Mouse (Mus musculus) midbrain, embryonic 11.5 days (tissue): ENCODE data around the gene Ubash3b. TPM values are rescaled to one million over a fixed set of nuclear protein-coding genes. Genes with fewer than 3 reads are reported as not detected.
A peak's percentile ranks its signal among the peaks of the same experiment; 100 is the strongest.

Experiments used
- ATAC-seq: fragments of 200-750 bp; cut with Nextera tagmentation; 2 replicates; pipeline ENCODE4 v1.8.0; 2017; ENCODE audit warnings: moderate TSS enrichment, moderate library complexity; ENCODE audit not compliant: low FRiP score
- DNase-seq: peaks from one replicate; pipeline ENCODE4 v3.0.0; 2015; ENCODE audit warnings: low spot score; ENCODE audit errors: missing footprints
- H3K27ac ChIP-seq: fragments of 300-500 bp; sonication (generic); 2 replicates; pipeline ENCODE4 v1.5.1; 2014; ENCODE audit warnings: low read depth, low read length
- H3K27me3 ChIP-seq: fragments of 300-500 bp; sonication (generic); 2 replicates; pipeline ENCODE4 v1.6.1; 2014; ENCODE audit warnings: mild to moderate bottlenecking, low read length, moderate library complexity, mixed read lengths; ENCODE audit not compliant: control insufficient read depth, insufficient read depth
- H3K36me3 ChIP-seq: fragments of 300-500 bp; sonication (generic); 2 replicates; pipeline ENCODE4 v1.6.1; 2014; ENCODE audit warnings: mild to moderate bottlenecking, low read length, moderate library complexity, mixed read lengths; ENCODE audit not compliant: control insufficient read depth, insufficient read depth
- H3K4me1 ChIP-seq: fragments of 300-500 bp; sonication (generic); 2 replicates; pipeline ENCODE4 v1.6.1; 2014; ENCODE audit warnings: low read length; ENCODE audit not compliant: control insufficient read depth, insufficient read depth
- H3K4me2 ChIP-seq: fragments of 300-500 bp; sonication (generic); 2 replicates; pipeline ENCODE4 v1.6.1; 2014; ENCODE audit warnings: mild to moderate bottlenecking, moderate library complexity
- H3K4me3 ChIP-seq: fragments of 300-500 bp; sonication (generic); 2 replicates; pipeline ENCODE4 v1.5.1; 2014; ENCODE audit warnings: low read depth, low read length
- H3K9ac ChIP-seq: fragments of 300-500 bp; sonication (generic); 2 replicates; pipeline ENCODE4 v1.6.1; 2014; ENCODE audit warnings: low read length
- H3K9me3 ChIP-seq: fragments of 300-500 bp; sonication (generic); 2 replicates; pipeline ENCODE4 v1.6.1; 2016; ENCODE audit warnings: low read length; ENCODE audit not compliant: control insufficient read depth
- WGBS: fragments of 180-500 bp; shearing (Covaris S2); extraction: QIAGEN DNeasy Blood & Tissue Kit; methylation state at CpG from one replicate; pipeline ENCODE4 v1.1.7; 2014; 5-methylcytosine and 5-hydroxymethylcytosine counted together
- polyA plus RNA-seq: library from polyadenylated mRNA; unstranded; fragments of >200 nt; fragmentation: Nextera tagmentation; extraction: Ambion mirVana; gene quantifications from 2 replicates; pipeline ENCODE4 v1.2.1, GENCODE M21; 2014

Gene Ubash3b
- polyA plus RNA-seq, 1 experiment from 2014 or later = 9.4 TPM

DNA sequence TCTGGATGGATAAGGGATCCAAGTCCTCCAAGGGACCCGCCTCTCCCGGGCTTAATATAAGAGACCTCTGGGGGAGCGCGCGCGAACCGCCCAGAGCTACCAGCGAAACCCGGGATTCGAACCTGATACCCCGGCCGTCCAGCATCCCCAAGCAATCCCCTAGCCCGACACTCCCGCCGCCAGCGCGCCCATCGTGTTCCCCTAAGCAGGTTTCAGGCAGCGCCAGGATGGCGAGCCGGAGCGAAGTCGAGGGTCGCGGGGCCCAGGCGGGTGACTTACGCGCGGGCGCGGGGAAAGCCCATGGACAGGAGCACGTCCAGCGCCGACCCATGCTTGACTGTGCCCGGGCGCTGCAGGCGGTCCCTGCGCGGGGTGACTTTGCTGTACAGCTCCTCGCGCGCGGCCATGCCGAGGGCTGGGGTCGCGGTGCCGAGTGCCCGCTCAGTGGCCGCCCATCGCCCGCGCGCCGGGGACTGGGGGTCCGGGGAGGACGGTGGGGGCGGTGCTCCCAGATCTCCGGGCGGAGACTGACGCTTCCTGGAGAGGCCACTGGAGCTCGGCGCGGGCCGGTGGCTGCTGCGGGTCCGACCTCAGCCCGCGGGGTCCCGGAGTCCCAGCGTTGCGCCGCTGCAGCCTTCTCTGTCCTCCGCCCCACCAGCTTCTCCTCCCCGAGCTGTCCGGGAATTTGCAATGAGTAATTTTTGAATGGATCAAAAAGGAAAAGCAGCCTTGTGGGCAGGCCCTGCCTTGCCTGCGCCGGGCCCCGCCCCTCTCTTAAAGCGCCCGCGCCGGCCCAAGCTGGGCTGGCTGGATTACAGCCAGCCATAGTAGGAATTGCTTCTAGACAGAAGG is 4.3 kb downstream of the Ubash3b start:
- Histone ChIP-seq H3K9ac (peak overlapping the region; percentile 79), H3K36me3 (no peaks in the 10 kb centered on the region), H3K4me2 (peak overlapping the region; percentile 87), H3K9me3 (no peaks in the 10 kb centered on the region), H3K4me1 (peaks cover 11% of the 10 kb centered on the region), H3K27me3 (peaks cover 16% of the 10 kb centered on the region), H3K4me3 (peak overlapping the region; percentile 74), H3K27ac (peak overlapping the region; percentile 70)
- under 1% methylated on average over 82 of the region's 82 CpGs for WGBS
- ATAC-seq (peak; percentile 91), DNase-seq (peak; percentile 97)

DNA sequence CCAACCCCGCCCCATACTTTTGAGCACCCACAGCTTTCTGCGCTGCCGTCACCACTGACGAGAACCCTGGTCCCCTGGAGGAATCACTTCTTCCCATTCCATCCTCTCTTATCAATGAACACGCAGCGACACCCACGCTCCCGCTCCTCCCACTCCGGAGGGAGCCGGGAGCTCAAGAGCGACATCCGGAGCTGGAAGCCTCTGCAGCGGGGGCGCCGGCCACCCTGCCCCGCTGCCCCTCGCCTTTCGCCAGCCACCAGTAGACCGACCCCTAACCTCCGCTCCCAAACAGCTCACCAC is 4.8 kb downstream of the Ubash3b start:
- Histone ChIP-seq H3K36me3 (no peaks in the 10 kb centered on the region), H3K9ac (peak overlapping the region; percentile 79), H3K4me2 (peak overlapping the region; percentile 87), H3K4me1 (peaks cover 11% of the 10 kb centered on the region), H3K4me3 (peak overlapping the region; percentile 74), H3K27ac (no peak overlapping the region), H3K27me3 (peaks cover 16% of the 10 kb centered on the region), H3K9me3 (no peaks in the 10 kb centered on the region)
- ATAC-seq (peak; percentile 39; the same call in 1 of the 2 replicates), DNase-seq (no peak)
- whole genome bisulfite sequencing = under 1% methylated on average over 20 of the region's 20 CpGs

DNA sequence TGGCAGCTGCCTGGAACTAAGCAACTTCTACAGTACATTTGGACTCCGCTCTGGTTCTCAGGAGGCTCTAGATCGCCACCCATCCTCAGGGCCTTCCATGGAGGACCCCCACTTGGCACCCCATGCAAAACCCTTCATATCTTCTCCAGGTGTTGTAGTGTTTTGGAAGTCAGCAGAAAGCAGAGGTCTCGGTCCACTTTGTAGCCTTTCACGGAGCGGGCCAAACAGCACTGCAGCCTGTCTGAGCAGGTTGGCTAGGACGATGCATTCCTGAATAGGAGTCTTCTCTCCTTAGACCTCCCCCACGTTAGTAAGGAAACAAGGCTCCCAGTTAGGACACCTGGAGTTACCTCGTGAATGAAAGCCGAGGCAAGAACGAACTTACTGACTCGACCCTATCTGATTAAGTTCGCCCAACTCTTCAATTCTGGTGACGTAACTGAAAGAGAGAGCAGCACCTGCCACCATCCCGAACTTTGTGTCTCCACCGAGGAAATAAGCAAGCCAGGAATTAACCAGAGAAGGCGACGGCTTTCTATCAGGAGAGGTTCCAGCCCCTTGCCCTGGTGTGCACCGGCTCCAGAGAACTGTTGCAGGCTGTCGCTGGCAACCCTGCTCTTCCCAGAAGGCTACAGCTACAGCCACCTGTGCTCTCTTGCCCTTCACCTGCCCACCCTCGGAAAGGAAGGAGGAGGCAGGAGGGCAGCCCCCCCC is 5.3 kb downstream of the Ubash3b start:
- 0 out of 2 replicates have a peak, but pooled peaks have one; percentile 1 for ATAC-seq
- Histone ChIP-seq H3K4me3 (peak overlapping the region; percentile 74), H3K27me3 (peaks cover 16% of the 10 kb centered on the region), H3K4me2 (peak overlapping the region; percentile 87), H3K9me3 (no peaks in the 10 kb centered on the region), H3K9ac (peak overlapping the region; percentile 79), H3K36me3 (no peaks in the 10 kb centered on the region), H3K4me1 (peaks cover 11% of the 10 kb centered on the region), H3K27ac (no peak overlapping the region)
- peak; percentile 89 for DNase-seq
- 15% methylated on average over 20 of the region's 20 CpGs for WGBS

DNA sequence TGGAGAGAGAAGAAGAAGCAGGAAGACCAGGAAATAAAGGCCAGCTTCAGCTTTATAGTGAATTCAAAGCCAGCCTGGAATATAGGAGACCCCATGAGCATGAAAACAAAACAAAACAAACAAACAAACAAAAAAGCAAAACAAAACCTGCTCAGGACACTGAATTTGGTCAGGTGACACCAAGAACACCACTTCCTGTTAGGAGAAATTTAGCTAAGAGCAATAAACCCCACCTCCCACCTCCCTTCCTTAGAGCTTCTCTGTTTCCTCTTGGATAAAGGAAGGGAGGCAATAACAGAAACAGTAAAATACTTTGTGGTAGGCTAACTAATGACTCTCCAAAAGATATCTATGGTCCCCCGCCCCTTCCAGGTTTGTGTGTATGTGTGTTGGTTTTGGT is 7.5 kb downstream of the Ubash3b start:
- no peaks in the 10 kb centered on the region for H3K36me3 ChIP-seq
- peaks cover 15% of the 10 kb centered on the region for H3K27me3 ChIP-seq
- 93% methylated on average over 1 of the region's 1 CpGs for WGBS
- no peak overlapping the region for H3K27ac ChIP-seq
- peaks cover 11% of the 10 kb centered on the region for H3K4me1 ChIP-seq
- H3K4me3 ChIP-seq = no peak overlapping the region
- no peak for ATAC-seq
- DNase-seq = no peak
- no peak overlapping the region for H3K4me2 ChIP-seq
- no peak overlapping the region for H3K9ac ChIP-seq
- H3K9me3 ChIP-seq = no peaks in the 10 kb centered on the region

DNA sequence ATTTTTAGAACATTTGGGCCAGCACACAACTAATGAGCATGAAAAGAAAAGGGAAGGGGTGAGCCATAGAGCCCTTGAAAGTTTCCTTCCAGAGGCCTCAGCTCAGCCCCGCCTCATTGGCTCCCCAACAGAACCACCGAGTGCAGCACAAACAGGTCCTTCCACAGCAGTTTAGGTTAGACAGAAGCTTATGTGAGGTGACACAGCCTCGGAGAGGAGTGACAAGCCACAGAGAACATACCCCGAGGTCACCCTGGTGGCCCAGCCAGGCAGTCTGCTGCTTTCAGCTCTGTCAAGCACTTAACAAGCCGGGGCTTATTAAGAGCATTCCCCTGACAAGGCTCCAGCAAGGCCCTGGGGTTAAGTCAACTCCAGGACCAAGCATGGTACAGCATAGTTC is 8.4 kb downstream of the Ubash3b start:
- H3K27me3 ChIP-seq = peaks cover 11% of the 10 kb centered on the region
- 69% methylated on average over 5 of the region's 5 CpGs for WGBS
- no peak for DNase-seq
- peaks cover 11% of the 10 kb centered on the region for H3K4me1 ChIP-seq
- H3K9ac ChIP-seq = no peak overlapping the region
- no peaks in the 10 kb centered on the region for H3K9me3 ChIP-seq
- no peak for ATAC-seq
- no peak overlapping the region for H3K4me3 ChIP-seq
- H3K27ac ChIP-seq = no peak overlapping the region
- H3K4me2 ChIP-seq = no peak overlapping the region
- H3K36me3 ChIP-seq = no peaks in the 10 kb centered on the region

DNA sequence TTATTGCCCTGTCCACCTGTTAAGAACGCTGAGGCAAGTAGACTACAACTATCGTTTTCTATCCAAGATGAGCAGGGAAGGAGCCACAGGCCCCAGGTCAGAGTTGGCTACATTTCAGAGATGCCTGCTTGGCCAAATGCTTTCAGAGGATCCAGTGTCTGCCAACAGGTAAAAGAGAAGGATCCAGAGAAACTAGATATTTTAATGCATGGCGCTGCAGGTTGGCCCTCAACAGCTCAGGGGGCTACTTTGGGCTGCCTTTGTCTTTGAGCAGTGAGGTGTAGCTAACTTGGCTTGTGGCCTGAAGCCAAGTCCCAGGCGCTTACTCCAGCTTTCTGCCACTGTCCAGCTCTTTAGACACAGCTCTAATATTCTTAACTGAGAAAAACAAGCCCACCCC is 10.0 kb downstream of the Ubash3b start:
- Histone ChIP-seq H3K9me3 (no peaks in the 10 kb centered on the region), H3K36me3 (no peaks in the 10 kb centered on the region), H3K9ac (no peak overlapping the region), H3K4me2 (no peak overlapping the region), H3K4me3 (no peak overlapping the region), H3K27me3 (peaks cover 8% of the 10 kb centered on the region), H3K27ac (no peak overlapping the region), H3K4me1 (peaks cover 12% of the 10 kb centered on the region)
- DNase-seq = no peak
- no peak for ATAC-seq
- 84% methylated on average over 4 of the region's 4 CpGs for WGBS

DNA sequence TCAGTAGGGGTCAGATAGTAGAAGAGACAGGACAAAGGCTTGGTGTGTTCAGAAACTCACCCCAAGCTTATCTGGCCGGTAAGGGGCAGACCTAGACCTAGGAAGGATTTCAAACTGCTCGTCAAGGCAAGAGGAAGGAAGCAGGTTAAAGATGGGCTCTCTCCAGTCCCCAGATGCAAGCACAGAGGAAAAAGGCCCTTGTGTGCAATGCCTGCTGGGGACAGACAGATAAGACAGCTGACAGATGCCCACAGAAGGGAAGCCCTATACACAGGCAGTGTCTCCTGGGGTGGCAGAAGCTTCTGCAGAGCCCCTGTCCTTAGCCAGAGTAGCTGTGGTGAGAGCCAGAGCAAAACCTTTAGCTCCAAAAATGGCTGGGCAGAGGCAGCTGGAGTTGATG is 11.6 kb downstream of the Ubash3b start:
- WGBS = 74% methylated on average over 2 of the region's 2 CpGs
- ATAC-seq = no peak
- no peak for DNase-seq
- Histone ChIP-seq H3K27ac (no peak overlapping the region), H3K4me1 (peaks cover 8% of the 10 kb centered on the region), H3K4me3 (no peak overlapping the region), H3K9me3 (no peaks in the 10 kb centered on the region), H3K4me2 (no peak overlapping the region), H3K27me3 (no peaks in the 10 kb centered on the region), H3K36me3 (no peaks in the 10 kb centered on the region), H3K9ac (no peak overlapping the region)

DNA sequence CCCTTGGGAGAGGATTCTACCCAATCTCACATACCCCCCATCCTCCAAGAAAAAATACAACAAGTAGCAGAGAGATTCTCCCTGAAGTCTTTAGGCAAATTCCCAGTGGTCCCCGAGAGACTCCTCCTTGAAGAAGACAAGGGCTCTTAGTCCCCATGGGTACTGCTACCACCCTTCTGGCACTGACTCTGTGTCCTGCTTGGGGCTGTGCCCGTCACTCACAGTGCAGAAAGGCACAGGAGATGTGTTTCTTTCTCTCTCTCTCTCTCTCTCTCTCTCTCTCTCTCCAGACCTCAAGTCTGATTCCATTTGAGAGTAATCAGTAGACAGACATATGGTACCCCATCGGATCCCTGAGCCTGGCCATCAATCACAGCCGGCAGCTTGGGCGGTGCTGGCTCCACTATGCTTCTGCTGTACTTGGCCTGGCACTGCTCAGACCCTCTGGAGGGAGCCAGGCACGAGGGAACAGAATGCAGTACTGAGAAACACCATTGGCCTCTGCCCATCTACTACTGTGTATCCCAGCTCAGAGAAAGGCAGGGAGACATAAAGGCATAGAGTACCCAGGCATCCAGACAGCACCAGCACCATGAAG is 12.3 kb downstream of the Ubash3b start:
- ATAC-seq (no peak), DNase-seq (no peak)
- H3K27me3 ChIP-seq = no peaks in the 10 kb centered on the region
- H3K4me1 ChIP-seq = peaks cover 8% of the 10 kb centered on the region
- H3K9ac ChIP-seq = no peak overlapping the region
- no peaks in the 10 kb centered on the region for H3K9me3 ChIP-seq
- H3K36me3 ChIP-seq = no peaks in the 10 kb centered on the region
- H3K27ac ChIP-seq = no peak overlapping the region
- H3K4me2 ChIP-seq = no peak overlapping the region
- WGBS = 86% methylated on average over 6 of the region's 6 CpGs
- H3K4me3 ChIP-seq = no peak overlapping the region

DNA sequence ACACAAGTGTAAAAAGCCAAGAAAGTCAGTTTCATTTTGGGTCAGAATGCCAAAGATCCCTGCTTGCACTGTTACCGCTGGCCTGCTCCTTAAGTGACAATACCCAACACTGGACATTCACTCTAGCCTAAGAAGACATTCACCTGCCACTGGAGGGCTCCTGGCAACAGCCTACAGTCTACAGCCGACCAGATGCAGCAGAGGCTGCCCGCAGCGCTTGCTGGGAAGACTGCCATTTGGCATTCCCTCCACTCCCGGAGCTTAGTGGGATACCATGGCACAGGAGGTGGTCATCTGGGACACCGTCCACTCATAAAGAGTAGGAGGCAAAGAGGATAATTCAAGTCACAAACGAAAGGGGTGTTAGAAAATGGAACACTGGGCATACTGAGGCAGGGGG is 12.9 kb downstream of the Ubash3b start:
- no peaks in the 10 kb centered on the region for H3K36me3 ChIP-seq
- DNase-seq (no peak), ATAC-seq (no peak)
- no peaks in the 10 kb centered on the region for H3K27me3 ChIP-seq
- no peak overlapping the region for H3K4me2 ChIP-seq
- H3K4me1 ChIP-seq = peaks cover 8% of the 10 kb centered on the region
- no peak overlapping the region for H3K4me3 ChIP-seq
- H3K9ac ChIP-seq = no peak overlapping the region
- H3K27ac ChIP-seq = no peak overlapping the region
- 83% methylated on average over 7 of the region's 7 CpGs for WGBS
- no peaks in the 10 kb centered on the region for H3K9me3 ChIP-seq
